Mouse (Mus musculus): ENCODE data around the gene Syngr3.
"Not testable (repeated sequence)": the region's sequence is repeated elsewhere in the genome, so short reads cannot be mapped to it uniquely, and the experiment has no call there.

The Syngr3 gene

DNA sequence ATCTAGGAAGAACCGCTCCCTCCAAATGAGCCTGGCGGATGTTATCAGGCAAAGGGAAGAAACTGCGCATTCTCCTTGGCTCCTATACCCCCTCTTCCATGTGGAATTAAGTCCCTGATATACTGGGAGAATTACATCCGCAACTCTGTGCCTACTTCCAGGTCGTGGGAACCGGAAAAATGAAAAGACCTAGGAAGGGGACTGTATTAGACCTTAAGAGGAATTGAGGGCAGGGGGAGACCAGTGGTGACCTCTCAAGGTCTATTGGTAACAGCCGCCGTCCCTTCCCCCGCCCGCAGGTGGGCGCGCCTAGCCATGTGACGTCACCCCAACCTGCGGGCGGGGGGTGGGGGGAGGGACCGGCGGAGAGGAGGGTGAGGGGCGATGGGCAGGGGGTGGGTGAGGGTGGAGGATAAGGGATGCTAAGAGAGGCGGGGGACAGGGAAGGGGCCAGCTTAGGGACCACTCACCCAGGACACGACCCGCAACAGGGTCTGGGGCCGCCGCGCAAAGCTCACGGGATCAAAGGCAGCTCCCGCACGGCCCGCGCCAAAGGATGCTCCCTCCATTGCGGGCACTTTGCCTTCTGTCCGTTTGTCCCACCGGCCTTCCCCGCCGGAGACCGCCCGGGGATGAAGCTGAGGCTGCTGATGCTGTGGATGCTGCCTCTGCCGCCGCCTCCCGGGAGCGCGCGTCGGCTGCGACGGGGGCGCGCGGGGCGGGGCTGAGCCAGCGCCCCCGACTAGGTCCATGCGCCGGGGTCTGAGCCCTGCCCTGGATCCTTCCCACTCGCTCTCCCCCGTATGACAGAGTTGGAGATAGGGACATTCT, at the start of gene Syngr3:
Syngr3 (minus strand) TSS at position 705 of the 831 bp plus-strand sequence.
- no peak for DNase-seq

DNA sequence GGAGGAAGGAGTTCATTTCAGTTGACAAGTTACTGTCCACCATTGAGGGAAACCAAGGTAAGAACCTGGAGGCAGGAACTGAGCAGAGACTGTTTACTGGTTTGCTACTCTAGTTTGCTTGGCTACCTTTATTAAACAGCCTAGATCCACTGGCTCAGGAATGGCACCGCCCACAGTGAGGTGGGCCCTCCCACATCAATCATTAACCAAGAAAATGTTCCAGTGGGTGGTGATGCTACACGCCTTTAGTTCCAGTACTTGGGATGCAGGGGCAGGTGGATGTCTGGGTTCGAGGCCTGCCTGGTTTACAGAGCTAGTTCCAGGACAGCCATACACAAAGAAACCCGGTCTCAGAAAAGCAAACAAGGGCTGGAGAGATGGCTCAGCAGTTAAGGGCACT, 48.5 kb upstream of the Syngr3 start:
- peak; percentile 81 for DNase-seq

DNA sequence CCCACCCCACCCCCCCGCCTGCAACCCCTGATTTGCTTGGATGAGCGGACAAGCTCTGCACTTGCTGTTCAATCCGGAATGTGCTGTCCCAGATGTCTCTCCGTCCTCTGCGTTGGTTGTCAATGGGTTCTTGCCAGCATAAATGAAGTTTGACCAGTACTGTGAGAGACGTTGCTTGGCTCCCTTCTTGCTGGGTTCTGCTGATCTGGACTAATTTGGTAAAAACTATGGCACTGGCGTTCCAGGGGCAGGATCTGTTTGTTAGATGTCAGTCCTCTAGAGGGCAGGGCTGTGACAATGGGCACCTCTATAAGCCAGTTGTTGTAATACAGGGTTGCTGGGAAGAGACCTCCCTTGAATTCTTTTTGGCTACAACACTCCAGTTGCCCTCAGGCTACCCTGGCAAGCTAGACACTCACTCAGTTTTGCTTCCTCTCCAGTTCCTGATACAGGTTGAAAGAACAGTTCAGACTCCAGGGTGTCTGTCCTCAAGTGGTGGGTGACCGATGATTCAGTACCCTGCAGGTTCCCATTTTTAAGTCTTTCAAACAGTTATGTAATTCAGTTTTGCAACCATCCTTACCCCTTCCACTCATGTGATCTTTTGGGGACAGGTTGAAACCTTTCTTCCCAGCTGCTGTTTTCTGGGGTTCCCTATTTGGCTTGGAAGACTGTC, 47.5 kb upstream of the Syngr3 start:
- peak; percentile 58 for DNase-seq

DNA sequence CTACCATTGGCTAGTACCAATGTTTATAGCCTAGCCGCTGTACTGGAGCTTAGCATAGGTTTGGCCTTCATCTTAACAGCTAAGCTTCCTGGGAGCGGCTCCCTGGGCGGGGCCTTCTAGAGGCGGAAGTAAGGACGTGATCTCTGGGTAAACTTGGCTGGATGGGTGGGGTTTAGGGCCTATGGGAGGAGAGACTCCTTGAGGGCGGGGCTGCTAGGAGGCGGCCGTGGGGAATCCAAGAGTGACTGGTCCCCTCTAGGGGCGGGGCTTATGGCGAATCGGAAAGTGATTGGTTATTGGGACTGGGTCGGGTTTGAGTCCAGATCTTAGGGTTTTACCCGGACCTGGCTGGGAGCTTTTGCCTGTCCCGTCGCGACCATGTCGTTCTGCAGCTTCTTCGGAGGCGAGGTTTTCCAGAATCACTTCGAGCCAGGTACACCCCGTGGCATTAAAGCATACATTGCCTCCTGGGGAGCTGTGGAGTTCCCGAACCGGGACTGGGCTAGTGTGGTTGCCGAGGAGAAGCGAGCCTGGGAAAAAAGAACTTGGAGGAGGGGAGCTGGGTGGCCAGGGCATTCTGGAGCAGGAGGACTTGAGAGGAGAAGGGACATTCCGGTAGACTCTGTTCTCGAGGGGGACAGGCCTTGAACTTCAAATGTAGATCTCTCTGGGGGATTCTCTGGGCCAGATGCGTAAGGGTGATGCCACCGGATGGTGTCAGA, 46.7 kb upstream of the Syngr3 start, which contains the start of gene Msrb1:
Msrb1 (plus strand) TSS at position 313 of the 722 bp plus-strand sequence.
- DNase-seq = peak; percentile 96

DNA sequence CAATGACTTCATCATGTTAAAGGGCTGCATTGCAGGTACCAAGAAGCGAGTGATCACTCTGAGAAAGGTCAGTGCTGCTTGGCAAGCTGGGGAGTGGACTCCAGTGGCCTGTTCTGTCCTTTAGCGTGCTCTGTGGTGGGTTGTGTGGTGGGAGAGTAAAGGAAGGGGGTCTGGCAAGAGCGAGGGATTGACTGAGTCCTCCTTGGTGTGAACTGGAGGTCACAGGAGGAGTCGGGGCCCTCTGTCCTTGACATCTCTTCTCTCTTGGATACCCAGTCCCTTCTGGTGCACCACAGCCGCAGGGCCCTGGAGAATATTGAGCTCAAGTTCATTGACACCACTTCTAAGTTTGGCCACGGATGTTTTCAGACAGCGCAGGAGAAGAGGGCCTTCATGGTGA, 45.7 kb upstream of the Syngr3 start:
- no peak for DNase-seq

DNA sequence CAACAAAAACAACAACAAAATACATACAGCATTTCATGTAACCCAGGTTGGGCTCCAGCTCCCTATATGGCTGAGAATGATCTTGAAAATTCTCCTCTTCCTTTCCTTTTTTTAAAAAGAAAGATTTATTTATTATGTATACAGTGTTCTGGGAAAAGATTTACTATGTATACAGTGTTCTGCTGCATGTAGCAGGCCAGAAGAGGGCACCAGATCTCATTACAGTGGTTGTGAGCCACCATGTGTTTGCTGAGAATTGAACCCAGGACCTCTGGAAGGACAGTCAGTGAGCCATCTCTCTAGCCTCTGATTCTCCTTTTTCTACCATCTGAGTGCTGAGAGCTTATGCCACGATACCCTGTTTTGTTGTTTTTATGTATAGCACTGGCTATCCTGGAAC, 44.8 kb upstream of the Syngr3 start:
- DNase-seq = no peak

DNA sequence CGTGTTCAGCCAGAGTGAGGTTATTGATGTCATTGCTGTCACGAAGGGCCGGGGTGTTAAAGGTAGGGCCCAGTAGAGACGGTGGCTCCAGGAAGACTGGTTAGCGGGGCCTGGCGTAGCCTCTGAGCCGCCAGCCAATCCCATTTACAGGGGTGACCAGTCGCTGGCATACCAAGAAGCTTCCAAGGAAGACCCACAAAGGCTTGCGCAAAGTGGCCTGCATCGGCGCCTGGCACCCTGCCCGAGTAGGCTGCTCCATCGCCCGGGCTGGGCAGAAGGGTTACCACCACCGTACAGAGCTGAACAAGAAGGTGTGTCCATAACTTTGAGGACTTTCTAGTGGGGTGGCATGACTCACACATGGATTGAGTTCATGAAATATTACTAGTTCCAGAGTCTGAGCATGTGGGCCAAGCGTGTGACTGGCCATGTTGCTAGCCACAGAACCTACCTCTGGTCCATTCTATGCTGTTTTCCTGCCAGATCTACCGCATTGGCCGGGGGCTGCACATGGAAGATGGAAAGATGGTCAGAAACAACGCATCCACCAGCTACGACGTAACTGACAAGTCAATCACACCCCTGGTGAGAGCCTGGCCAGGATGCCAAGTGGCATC, 43.8 kb upstream of the Syngr3 start:
- no peak for DNase-seq

DNA sequence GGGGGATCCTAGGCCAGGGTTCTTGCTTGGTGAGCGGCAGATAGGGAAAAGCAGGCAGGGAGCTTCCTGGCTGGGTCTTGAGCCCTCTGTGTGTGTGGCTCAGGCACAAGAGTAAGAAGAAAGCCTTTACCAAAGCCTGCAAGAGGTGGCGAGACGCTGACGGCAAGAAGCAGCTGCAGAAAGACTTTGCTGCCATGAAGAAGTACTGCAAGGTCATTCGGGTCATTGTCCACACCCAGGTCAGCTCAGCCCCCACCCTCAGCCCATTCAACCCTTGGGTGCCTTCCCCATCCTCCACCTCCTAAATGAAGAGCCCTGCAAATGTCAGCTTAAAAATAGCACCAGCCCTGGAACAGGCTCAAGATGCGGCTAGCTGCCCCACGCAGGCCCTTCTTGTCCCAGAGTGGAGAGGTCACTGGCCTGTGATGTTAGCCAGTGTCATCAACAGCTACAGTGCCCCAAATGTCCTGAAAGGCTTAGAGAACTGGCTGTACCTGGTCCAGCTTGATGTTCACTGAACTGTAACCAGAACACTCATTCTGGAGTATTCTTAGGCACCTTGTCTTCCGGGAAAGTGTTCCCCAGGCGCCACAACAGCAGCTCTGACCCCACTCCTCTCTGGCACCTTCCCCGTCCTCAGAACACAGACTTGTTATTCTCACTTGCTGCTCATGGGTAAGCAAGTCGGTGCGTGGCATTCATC, 42.6 kb upstream of the Syngr3 start:
- peak; percentile 48 for DNase-seq

DNA sequence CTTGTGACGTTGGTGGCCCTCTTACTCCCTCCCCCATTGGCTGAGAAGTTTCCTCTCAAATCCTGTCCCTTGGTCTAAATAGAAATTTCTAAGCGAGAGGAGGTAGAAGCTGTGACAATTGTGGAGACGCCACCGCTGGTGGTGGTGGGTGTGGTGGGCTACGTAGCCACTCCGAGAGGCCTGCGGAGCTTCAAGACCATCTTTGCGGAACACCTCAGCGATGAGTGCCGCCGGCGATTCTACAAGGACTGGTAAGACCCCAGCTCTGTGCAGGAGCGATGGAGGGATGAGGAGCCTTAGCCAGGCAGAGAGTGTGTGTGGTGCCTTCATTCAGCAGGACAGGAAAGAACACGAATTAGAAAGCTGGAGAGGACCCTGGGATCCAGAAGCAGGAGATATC, 41.0 kb upstream of the Syngr3 start:
- DNase-seq = no peak

DNA sequence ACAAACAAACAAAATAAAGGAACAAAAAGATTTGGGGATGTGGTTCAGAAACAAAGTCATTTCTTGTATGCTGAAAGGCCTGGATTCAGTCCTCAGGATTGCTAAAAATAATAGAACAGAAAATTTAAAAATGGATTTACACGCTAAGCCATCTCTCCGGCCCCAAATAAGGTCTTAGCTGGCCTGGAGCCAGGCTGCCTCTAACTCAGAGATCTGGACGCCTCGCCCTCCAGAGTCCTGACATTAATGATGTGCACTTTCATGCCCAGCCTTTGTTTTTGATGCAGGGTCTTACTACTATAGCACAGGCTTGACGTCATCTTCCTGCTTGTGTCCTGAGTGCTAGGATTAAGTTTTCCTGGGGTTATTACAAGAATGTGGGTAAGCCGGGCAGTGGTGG, 39.3 kb upstream of the Syngr3 start:
- DNase-seq = no peak

DNA sequence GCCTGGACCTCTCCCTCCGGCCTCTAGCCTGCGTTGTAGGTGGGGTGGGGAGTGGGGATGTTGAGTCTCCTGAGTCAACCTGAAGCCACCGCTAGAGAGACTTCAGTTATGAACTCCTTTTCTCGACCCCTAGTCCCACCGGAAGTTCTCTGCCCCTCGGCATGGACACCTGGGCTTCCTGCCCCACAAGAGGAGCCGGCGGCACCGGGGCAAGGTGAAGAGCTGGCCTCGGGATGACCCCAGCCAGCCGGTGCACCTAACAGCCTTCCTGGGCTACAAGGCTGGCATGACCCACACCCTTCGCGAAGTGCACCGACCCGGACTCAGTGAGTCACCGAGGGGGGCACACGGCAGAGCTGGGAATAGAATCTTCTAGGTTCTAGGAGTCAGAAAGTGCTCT, 38.4 kb upstream of the Syngr3 start:
- DNase-seq = no peak

DNA sequence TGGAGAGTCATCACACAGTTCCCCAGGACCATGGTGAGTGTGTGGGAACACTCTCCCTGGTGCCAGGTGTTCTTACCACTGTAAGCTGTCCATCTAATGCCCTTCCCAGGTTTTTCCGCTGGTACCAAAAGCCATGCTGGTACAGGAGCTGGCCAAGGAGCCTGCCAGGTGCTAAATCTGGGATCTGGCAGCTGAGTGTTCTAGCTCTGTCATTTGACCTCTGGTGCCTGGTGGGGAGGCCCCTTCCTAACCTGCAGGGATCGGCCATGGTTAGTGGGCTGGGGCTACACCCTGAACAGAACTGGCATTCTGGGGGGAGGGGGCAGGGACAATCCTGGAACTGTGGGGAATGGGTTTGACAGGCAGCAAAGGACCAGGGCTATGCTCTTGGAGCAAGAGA, 37.9 kb upstream of the Syngr3 start, which contains the start of gene Rpl3l:
Rpl3l (plus strand) TSS at position 203 of the 400 bp plus-strand sequence.
- no peak for DNase-seq

DNA sequence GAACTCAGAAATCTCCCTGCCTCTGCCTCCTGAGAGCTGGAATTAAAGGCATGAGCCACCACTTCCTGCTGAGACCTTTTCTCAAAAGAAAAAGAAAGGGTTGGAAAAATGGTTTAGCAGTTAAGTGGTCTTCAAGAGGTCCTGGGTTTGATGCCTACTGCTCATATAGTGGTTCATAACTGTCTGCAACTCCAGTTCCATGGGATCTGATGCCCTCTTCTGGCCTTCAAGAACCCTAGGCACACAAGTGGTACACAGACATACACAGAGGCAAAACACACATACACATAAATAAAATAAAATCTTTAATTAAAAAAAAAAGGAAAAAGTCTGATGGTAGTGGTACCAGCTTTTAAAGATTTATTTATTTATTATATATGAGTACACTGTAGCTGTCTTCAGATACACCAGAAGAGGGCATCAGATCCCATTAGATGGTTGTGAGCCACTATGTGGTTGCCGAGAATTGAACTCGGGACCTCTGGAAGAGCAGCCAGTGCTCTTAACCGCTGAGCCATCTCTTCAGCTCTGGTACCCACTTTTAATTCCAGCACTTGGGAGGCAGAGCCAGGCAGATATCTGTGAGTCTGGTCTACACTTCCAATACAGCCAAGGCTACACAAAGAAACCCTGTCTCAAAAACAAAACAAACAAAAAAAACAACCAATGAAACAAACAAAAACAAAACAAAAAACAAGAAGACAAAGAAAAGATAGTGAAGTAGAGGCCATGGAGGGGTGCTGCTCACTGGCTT, 36.1 kb upstream of the Syngr3 start:
- no peak for DNase-seq

DNA sequence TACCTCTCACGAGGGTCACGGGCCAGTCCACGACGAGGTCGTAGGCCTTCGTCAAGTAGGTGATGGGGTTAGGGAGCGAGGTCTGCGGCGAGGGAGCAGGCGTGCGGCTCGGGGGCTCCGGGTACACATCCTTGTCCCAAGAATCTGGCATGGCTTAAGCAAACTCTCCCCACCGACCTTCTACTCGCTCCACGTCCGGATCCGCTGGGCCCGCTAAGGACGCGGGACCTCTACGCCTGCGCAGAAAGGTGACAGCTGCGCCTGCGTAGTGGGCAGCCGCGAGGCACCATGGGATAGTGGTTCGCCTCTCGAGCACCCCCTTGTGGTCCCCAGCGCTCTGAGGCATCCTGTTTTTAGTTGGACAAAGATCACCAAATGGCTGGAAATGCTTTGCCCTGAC, 34.4 kb upstream of the Syngr3 start, which contains the start of gene Ndufb10:
Ndufb10 (minus strand) TSS at position 295 of the 400 bp plus-strand sequence.
- peak; percentile 98 for DNase-seq

DNA sequence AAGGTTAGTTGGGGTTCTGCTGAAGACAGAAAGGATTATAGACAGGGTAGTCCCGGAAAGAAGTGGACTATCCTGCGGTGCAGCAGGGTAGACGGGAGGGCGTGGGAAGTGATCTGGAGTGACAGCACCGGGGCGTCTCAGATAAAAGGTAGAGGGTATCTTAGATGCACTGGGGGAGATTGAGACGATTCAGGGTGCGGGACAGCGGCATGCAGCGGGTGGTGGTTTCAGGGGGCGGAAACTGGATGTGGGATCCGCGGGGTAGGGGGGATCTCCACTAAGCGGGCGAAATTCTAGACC, 34.1 kb upstream of the Syngr3 start:
- peak; percentile 47 for DNase-seq

DNA sequence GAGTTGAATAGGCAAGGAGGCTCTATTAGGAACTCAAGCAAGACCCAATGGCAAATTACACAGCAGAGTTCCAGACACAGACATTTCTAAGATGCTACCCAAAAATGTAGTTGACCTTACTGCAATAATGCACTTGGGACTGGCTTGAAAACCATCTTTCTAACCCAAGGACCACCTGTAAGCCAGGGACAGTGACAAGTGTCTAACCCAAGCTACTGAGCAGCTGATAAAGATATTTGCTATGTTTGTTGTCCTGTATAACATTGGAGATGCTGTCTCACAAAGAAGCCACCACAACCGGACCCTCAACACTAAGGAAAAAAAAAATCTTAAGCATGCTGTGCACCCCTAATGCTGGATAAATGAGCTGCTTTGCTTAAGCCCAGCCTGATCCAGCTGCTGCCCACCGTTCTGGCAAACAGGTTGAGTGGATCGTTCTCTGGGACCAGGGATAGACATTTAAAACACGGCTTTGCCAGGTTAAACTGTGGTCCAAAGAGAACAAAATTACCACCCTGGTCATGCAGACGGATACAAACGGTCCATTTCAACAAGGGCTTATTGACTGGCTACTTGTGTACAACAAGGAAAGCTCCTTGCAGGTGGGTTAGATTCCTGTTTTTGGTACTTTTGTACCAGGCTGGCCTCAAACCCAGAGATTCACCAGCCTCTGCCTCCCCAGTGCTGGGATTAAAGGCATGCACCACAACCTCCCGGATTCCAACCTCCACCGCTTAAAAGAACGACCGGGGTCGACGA, 33.5 kb upstream of the Syngr3 start:
- no peak for DNase-seq

DNA sequence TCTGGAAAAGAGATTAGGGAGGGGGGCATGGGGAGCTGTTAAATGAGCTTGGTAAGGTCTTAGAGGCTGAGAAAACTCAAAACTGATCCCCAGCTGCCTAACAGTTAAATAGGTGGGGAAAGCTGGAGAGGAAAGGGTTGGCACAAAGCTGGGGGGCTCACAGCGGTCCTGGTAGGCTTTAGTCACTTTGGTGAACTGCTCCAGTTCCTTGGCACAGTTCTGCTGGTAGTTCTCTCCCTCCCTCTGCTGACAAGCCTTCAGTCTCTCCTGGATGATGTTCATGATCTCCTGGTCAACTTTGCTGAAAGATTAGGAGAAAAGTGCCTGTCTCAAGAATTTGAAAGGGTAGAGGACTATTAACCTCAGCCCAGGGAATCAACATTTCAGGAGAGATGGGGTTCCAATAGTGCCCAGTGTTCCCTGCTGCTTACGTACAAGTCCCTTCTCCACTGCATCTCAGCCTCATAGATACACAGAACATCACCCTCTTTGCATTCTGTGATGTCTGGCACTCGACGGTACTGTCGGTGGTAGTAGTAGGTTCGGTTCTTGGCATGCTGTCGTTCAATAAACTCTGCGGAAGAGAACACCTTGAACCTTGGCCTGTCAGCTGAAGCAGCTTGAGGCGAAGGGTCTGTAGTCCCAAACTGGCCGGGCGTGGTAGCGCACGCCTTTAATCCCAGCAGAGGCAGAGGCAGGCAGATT, 32.6 kb upstream of the Syngr3 start:
- no peak for DNase-seq

DNA sequence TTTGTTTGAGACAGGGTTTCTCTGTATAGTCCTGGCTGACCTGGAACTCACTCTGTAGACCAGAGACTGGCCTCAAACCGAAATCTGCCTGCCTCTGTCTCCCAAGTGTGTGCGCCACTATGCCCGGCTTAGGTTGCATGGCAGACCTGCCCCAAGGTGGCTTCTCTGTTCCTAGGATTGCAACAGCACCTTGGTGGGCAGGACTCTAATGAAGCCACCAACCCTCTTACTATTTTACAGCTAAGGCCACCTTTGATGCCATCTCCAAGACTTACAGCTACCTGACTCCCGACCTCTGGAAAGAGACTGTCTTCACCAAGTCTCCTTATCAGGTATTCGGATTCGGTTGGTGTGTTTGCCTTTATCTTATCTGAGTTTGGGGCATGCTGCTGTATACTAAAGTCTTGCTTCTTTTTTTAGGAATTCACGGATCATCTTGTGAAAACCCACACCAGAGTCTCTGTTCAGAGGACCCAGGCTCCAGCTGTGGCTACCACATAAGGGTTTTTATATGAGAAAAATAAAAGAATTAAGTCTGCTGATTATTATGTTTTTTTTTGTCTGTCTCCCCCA, 31.7 kb upstream of the Syngr3 start:
- not testable (repeated sequence) for DNase-seq

DNA sequence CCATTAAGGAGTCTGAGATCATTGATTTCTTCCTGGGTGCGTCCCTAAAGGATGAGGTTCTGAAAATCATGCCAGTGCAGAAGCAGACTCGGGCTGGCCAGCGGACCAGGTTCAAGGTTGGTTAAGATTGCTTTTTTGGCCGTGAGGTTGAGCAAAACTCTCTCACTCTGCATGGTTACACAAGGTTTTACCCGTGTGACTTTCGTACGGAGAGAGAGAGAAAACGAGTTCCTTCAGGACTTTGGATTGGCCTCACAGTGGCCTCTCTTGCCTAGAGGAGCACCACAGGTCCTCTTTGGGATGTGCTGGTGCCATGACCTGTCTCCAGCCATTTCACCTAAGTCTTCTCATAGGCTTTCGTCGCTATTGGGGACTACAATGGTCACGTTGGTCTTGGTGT, 30.9 kb upstream of the Syngr3 start:
- not testable (repeated sequence) for DNase-seq
